Mouse (Mus musculus): ENCODE data around the gene Rufy1. TPM values are rescaled to one million over a fixed set of nuclear protein-coding genes. Genes with fewer than 3 reads are reported as not detected.

The Rufy1 gene
- total RNA-seq, 2 experiments from 2014 or later: 21.3 to 22.5 TPM

DNA sequence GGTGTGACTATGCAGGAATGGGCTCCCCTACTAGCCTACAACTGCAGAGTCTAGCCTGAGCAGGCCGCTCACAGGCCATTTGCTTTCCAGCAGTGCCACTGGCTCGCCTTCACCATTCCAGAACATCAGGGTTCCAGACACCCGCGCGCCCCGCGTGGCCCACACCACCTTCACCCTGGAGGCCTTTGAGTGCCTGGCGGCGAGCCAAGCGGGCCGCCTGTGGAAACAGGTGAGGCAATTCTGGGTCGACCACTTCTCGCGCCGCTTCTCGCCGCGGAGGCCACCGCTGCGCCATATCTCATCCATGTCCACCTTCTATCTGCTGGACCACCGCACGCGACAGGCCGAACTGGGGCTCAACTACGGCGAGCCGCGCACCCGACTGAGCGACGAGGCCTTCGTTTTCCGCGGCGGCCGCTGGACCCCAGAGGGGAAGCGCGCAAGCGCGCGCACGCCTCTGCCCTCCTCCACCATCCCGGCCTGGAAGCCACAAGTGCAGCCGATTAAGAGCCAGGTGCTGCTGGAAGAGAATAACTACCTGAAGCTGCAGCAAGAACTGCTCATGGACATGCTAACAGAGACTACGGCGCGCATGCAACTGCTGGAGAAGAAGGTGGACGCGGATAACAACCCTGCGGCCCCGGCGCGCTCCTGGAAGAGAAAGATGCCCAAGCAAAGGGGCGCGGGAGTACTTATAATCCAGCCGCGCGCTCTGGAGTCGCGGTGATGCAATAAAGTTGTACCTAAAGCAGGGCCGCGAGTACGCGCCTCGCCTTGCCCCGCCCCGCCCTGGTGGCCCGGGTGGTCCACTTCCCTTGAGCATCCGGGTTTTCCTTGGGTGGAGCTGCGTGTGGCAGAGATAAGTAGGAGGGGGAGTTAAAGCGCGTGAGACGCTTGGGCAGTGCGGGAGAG is 71.7 kb downstream of the Rufy1 start:
- intact Hi-C loops (cut with DNase I): no loop called here
- DNase-seq: peak; percentile 49

DNA sequence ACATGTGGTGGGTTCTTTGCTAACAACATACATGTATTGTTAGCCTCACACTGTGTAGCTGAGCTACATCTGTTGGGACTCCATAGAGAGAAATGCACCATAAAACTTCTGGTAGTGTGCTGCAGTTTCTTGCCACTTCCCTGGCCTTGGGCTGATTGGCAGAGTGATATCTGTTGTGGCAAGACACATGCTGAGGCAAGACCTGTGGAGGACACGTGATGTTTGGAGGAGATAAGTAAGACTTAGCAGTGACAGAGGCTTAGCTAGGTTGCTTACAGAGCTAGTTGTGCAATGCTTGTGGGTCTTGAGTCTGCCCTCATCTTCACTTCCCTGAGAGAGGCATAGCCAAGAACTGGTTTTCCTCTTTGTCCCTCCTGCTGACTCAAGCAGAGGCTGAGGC is 75.5 kb downstream of the Rufy1 start:
- intact Hi-C loops (cut with DNase I): no loop called here
- no peak for DNase-seq

GRCm38 (mm10) chr11:50354851-50355250 is 76.1 kb downstream of the Rufy1 start:
- intact Hi-C loops (cut with DNase I): no loop called here
- no peak for DNase-seq

DNA sequence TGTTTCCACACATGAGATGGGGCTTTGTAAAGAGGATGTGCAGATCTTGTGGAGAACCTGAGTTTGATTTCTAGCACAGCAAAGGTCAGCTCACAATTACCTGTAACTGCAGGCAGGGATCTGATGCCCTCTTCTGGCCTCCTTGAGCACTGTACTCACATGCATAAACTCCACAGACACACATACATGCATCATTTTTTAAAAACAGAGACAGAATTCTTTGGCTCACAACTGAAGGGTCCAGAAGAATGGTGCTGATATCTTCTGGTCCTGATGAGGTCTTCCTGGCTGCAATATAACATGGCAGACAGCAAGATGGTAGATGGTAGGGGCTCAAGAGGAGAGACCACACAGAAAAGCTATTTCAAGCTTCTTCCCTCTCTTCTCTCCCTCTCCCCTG is 76.8 kb downstream of the Rufy1 start, which contains the start of gene Cby3:
TSS of gene Cby3 (plus strand) at position 301 of the 400 bp plus-strand sequence.
- DNase-seq: no peak
- intact Hi-C loops (cut with DNase I): no loop called here

- intact Hi-C loops (cut with DNase I): no loop called here
Measured at GRCm38 (mm10) chr11:50352177-50352576, 78.7 kb downstream of the Rufy1 start.

GRCm38 (mm10) chr11:50346256-50347032 is 84.5 kb downstream of the Rufy1 start:
- intact Hi-C loops (cut with DNase I): no loop called here
- no peak for DNase-seq

More at GRCm38 (mm10) chr11:50352177-50352576, 78.7 kb downstream of the Rufy1 start:
- DNase-seq: no peak

- intact Hi-C loops (cut with DNase I): no loop called here
- no peak for DNase-seq
Measured at GRCm38 (mm10) chr11:50345486-50345885, 85.4 kb downstream of the Rufy1 start.

Small RNAs within 50 kb of the gene (microRNA-seq; reads per million reads assigned to microRNA genes)
- not detected for gene Mir804

Other genes with a start within 250 kb of the Rufy1 start
- gene Sqstm1, start 220.3 kb downstream of the Rufy1 start, total RNA-seq (2021): 100 to 1,000 TPM; 262 to 293 TPM
- gene Mgat4b, start 220.2 kb downstream of the Rufy1 start, total RNA-seq (2021): 100 to 1,000 TPM; 179 to 189 TPM
- gene Ltc4s, start 192.5 kb downstream of the Rufy1 start, total RNA-seq (2021): 1 to 10 TPM; 3.1 to 4.1 TPM
- 10 to 100 TPM; 11.9 to 12.5 TPM for gene Maml1, start 138.8 kb downstream of the Rufy1 start, total RNA-seq (2021)
- 100 to 1,000 TPM; 377 to 394 TPM for gene Canx, start 105.5 kb downstream of the Rufy1 start, total RNA-seq (2021)
- gene Cby3, start 76.7 kb downstream of the Rufy1 start, total RNA-seq (2021): not detected
- 100 to 1,000 TPM; 508 to 515 TPM for gene Hnrnph1, start 54.1 kb downstream of the Rufy1 start, total RNA-seq (2021)
- 10 to 100 TPM in 1 of 2 experiments, 1 to 10 TPM in 1; 9.6 to 10.2 TPM for gene Adamts2, start 171.0 kb upstream of the Rufy1 start, total RNA-seq (2021)

All from left cerebral cortex, postnatal 4 days (tissue).